Mouse (Mus musculus): ENCODE measurements around the gene Rptor.

Rptor gene

GRCm38 (mm10) chr11:119735152-119735551 lies 132.4 kb downstream of the Rptor start:
- no peak for DNase-seq (ENCODE audit: low read depth, low spot score)

- DNase-seq (ENCODE audit: low read depth, low spot score), result no peak
Observed at GRCm38 (mm10) chr11:119738990-119739846, 136.5 kb downstream of the Rptor start.

- DNase-seq (ENCODE audit: low read depth, low spot score), result no peak
Observed at GRCm38 (mm10) chr11:119741401-119741800, 138.7 kb downstream of the Rptor start.

- no peak for DNase-seq (ENCODE audit: low read depth, low spot score)
Observed at GRCm38 (mm10) chr11:119744436-119744835, 141.7 kb downstream of the Rptor start.

- DNase-seq (ENCODE audit: low read depth, low spot score), result no peak
Observed at GRCm38 (mm10) chr11:119745333-119745732, 142.6 kb downstream of the Rptor start.

- DNase-seq (ENCODE audit: low read depth, low spot score), result no peak
Observed at GRCm38 (mm10) chr11:119754459-119754858, 151.8 kb downstream of the Rptor start.

GRCm38 (mm10) chr11:119758214-119758613 lies 155.5 kb downstream of the Rptor start:
- no peak for DNase-seq (ENCODE audit: low read depth, low spot score)

GRCm38 (mm10) chr11:119758705-119759327 lies 156.1 kb downstream of the Rptor start:
- no peak for DNase-seq (ENCODE audit: low read depth, low spot score)

GRCm38 (mm10) chr11:119762911-119763310 lies 160.2 kb downstream of the Rptor start:
- DNase-seq (ENCODE audit: low read depth, low spot score), result no peak

GRCm38 (mm10) chr11:119766023-119766422 lies 163.3 kb downstream of the Rptor start:
- no peak for DNase-seq (ENCODE audit: low read depth, low spot score)

GRCm38 (mm10) chr11:119766782-119767459 lies 164.2 kb downstream of the Rptor start:
- no peak for DNase-seq (ENCODE audit: low read depth, low spot score)

GRCm38 (mm10) chr11:119767525-119767924 lies 164.8 kb downstream of the Rptor start:
- no peak for DNase-seq (ENCODE audit: low read depth, low spot score)

- DNase-seq (ENCODE audit: low read depth, low spot score), result no peak
Observed at GRCm38 (mm10) chr11:119768511-119768910, 165.8 kb downstream of the Rptor start.

GRCm38 (mm10) chr11:119769666-119770065 lies 167.0 kb downstream of the Rptor start:
- no peak for DNase-seq (ENCODE audit: low read depth, low spot score)

GRCm38 (mm10) chr11:119770985-119771384 lies 168.3 kb downstream of the Rptor start:
- no peak for DNase-seq (ENCODE audit: low read depth, low spot score)

- no peak for DNase-seq (ENCODE audit: low read depth, low spot score)
Observed at GRCm38 (mm10) chr11:119772896-119773295, 170.2 kb downstream of the Rptor start.

- DNase-seq (ENCODE audit: low read depth, low spot score), result no peak
Observed at GRCm38 (mm10) chr11:119775076-119775760, 172.5 kb downstream of the Rptor start.

- DNase-seq (ENCODE audit: low read depth, low spot score), result no peak
Observed at GRCm38 (mm10) chr11:119777236-119777635, 174.5 kb downstream of the Rptor start.

GRCm38 (mm10) chr11:119777872-119778271 lies 175.2 kb downstream of the Rptor start:
- DNase-seq (ENCODE audit: low read depth, low spot score), result no peak

- DNase-seq (ENCODE audit: low read depth, low spot score), result no peak
Observed at GRCm38 (mm10) chr11:119780290-119780689, 177.6 kb downstream of the Rptor start.

- DNase-seq (ENCODE audit: low read depth, low spot score), result no peak
Observed at GRCm38 (mm10) chr11:119781165-119781564, 178.5 kb downstream of the Rptor start.

- DNase-seq (ENCODE audit: low read depth, low spot score), result no peak
Observed at GRCm38 (mm10) chr11:119781726-119782125, 179.0 kb downstream of the Rptor start.
